Mouse (Mus musculus): ENCODE data around the gene 6030468B19Rik.
"Not testable (repeated sequence)": the region's sequence is repeated elsewhere in the genome, so short reads cannot be mapped to it uniquely, and the experiment has no call there.

Gene 6030468B19Rik

GRCm38 (mm10) chr11:117828888-117829604 is 31.6 kb downstream of the 6030468B19Rik start:
- no peak for DNase-seq (ENCODE audit: low read depth, low spot score)

- no peak for DNase-seq (ENCODE audit: low read depth, low spot score)
Observed at GRCm38 (mm10) chr11:117829671-117830215, 32.3 kb downstream of the 6030468B19Rik start.

GRCm38 (mm10) chr11:117830401-117830800 is 32.9 kb downstream of the 6030468B19Rik start:
- DNase-seq (ENCODE audit: low read depth, low spot score) = no peak

- no peak for DNase-seq (ENCODE audit: low read depth, low spot score)
Observed at GRCm38 (mm10) chr11:117832086-117832969, 34.9 kb downstream of the 6030468B19Rik start.

GRCm38 (mm10) chr11:117833509-117833908 is 36.0 kb downstream of the 6030468B19Rik start:
- not testable (repeated sequence) for DNase-seq (ENCODE audit: low read depth, low spot score)

GRCm38 (mm10) chr11:117834086-117834485 is 36.6 kb downstream of the 6030468B19Rik start:
- no peak for DNase-seq (ENCODE audit: low read depth, low spot score)

GRCm38 (mm10) chr11:117836306-117836705 is 38.8 kb downstream of the 6030468B19Rik start:
- no peak for DNase-seq (ENCODE audit: low read depth, low spot score)

- DNase-seq (ENCODE audit: low read depth, low spot score) = no peak
Observed at GRCm38 (mm10) chr11:117838572-117838971, 41.1 kb downstream of the 6030468B19Rik start.

GRCm38 (mm10) chr11:117839021-117839420 is 41.6 kb downstream of the 6030468B19Rik start:
- no peak for DNase-seq (ENCODE audit: low read depth, low spot score)

- no peak for DNase-seq (ENCODE audit: low read depth, low spot score)
Observed at GRCm38 (mm10) chr11:117840910-117841309, 43.5 kb downstream of the 6030468B19Rik start.

GRCm38 (mm10) chr11:117843434-117843833 is 46.0 kb downstream of the 6030468B19Rik start:
- DNase-seq (ENCODE audit: low read depth, low spot score) = no peak

- DNase-seq (ENCODE audit: low read depth, low spot score) = no peak
Observed at GRCm38 (mm10) chr11:117844997-117845396, 47.5 kb downstream of the 6030468B19Rik start.

- DNase-seq (ENCODE audit: low read depth, low spot score) = no peak
Observed at GRCm38 (mm10) chr11:117845651-117846050, 48.2 kb downstream of the 6030468B19Rik start.

GRCm38 (mm10) chr11:117846640-117847039 is 49.2 kb downstream of the 6030468B19Rik start:
- DNase-seq (ENCODE audit: low read depth, low spot score) = no peak

GRCm38 (mm10) chr11:117847593-117848215 is 50.2 kb downstream of the 6030468B19Rik start:
- DNase-seq (ENCODE audit: low read depth, low spot score) = no peak

- DNase-seq (ENCODE audit: low read depth, low spot score) = peak; percentile 33
Observed at GRCm38 (mm10) chr11:117848271-117848984, 51.0 kb downstream of the 6030468B19Rik start.

- peak; percentile 86 for DNase-seq (ENCODE audit: low read depth, low spot score)
Observed at GRCm38 (mm10) chr11:117848985-117849671, 51.7 kb downstream of the 6030468B19Rik start, which contains the start of gene Birc5. Birc5 (plus strand) TSS chr11:117849251.

GRCm38 (mm10) chr11:117852875-117853274 is 55.4 kb downstream of the 6030468B19Rik start:
- DNase-seq (ENCODE audit: low read depth, low spot score) = no peak

- no peak for DNase-seq (ENCODE audit: low read depth, low spot score)
Observed at GRCm38 (mm10) chr11:117854241-117854640, 56.8 kb downstream of the 6030468B19Rik start.

- DNase-seq (ENCODE audit: low read depth, low spot score) = no peak
Observed at GRCm38 (mm10) chr11:117855360-117855759, 57.9 kb downstream of the 6030468B19Rik start.
